Mouse (Mus musculus) bone marrow, adult 2 months (tissue): ENCODE data around the gene Bcr.

Experiments
- CTCF ChIP-seq: fragments of 200-500 bp; IDR thresholded peaks from 2 replicates; pipeline ENCODE4 v1.5.1; 2011; ENCODE audit warnings: low read length, control low read depth; ENCODE audit not compliant: control insufficient read depth, insufficient read depth
- POLR2A ChIP-seq: fragments of 200-500 bp; IDR thresholded peaks from 2 replicates; pipeline ENCODE4 v1.6.1; 2011; ENCODE audit warnings: low read depth, mild to moderate bottlenecking, control low read depth, low read length, borderline replicate concordance; ENCODE audit not compliant: control insufficient read depth

GRCm38 (mm10) chr10:75157713-75158112 is 97.3 kb downstream of the Bcr start:
- TF ChIP-seq POLR2A: no peak
- TF ChIP-seq CTCF: no peak
